Mouse (Mus musculus): ENCODE data around the gene Ccdc47.

Gene Ccdc47

DNA sequence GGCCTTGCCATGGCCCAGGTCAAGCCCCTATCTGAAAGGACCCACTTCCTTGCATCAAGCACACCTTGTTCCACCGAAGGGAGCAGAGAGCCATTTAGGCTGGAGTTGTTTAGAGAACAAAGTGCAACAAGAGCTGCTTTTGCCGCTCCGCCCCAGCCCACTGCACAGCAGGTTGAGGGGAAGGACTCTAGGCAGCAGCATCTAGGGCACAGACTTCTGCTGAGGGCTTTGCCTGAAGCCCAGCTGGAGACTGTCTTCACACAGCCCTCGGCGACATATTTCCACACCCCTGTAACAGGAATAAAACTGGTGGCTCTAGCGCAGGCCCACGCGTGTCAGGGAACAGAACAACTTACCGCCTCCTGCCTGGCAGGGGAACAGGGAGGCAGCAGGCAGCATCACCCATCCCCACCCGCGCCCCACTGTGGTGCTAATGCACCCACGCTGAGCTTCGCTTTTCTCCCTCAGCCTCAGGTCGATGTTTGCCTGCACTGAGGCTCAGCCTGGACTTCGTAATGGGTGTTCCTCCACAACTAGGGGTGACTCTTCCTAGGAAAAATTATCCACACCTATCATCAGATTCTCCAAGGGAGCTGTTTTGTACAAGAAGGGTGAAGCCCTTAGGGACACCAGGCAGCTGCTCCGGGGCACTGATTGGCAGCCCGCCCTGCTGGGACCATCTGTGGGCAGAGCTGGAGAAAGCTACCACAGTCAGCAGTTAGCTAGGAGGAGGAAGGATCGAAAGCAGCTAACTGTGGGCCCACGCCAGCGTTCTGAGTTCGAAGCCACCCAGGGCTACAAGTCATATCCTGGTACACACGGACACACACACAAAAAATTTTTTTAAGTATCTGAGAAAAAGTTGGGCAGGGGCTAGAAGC is 55.1 kb downstream of the Ccdc47 start, which contains the start of the genes Gm10840 and Limd2:
Gene Gm10840 (plus strand): TSS at position 10 of the 881 bp plus-strand sequence.
Gene Limd2 (minus strand): TSS at position 20 of the 881 bp plus-strand sequence.
- DNase-seq (ENCODE audit: low spot score), result no peak

DNA sequence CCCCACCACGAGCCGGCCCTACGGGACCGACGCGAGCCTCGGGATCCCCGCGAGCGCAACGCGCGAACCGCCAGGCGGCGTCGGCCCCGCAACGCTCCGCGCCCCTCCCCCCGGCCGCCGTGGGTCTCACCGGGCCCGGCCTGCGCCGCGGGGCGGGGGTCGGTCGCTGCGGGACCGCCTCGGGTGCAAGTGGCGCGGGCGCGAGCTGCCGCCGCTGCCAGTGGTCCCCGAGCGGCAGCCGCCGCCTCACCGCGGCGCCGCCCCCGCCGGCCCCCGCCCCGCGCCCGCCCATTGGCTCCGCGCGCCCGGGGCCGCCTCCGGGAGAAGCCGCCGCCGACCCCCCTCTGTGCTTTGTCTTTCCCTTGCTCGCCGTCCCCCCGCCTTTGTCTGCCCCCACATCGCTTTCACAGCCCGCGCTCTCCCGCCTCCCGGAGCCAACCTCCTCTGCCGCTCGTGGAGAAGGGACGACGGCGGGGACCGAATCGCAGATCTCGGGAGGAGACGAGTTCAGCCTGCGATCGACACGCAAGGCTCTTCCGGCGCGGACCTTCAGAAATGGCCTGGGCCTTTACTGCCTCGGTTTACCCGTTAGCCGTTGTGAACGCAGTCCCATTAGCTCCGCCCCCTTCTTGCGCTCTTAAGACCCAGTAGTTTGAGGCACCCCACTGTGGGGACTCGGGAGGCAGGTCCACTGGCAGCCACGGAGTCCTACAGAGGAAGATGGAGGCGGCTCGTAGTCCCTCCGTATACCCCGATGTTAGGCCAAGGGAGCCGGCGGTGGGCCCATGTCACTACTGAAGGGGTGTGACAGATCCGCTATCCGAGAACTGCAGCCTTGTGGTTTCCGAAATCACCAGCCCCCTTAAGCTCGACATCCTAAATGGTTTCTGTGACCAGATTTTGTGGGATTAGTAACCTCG is 56.0 kb downstream of the Ccdc47 start:
- DNase-seq (ENCODE audit: low spot score), result peak; percentile 50

DNA sequence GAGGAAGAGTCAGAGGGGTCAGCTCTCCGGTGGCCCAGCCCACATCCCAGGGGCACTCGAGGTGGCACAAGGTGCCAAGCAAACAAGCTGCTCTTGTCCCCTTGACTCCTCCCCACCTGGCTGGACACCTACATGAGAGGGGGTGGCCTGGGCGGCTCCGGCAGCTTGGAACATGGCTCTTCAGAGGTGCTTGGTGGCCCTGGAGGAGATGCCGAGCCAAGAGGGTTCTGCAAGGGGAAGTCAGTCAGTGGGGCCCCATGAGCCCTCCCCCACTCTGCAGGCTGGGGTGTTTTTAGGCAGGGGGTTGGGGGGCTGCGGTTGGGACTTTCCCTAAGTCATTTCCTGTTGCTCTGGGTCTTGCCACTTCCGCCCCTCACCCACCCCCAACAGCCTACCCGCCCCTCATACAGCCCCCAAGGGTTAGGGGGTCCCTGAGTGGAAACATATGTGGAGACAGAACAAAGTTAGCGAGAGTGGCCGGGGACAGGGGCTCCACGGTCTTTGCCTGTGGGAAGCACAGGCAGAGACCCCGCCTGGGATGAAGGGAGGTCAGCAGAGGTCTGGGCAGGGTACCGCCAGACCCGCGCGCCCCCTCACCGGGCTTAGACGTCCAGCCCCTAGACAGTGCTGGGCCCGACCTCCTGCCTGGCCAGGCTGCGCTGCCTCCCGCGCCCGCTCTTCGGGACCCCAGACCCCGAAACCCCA is 56.8 kb downstream of the Ccdc47 start:
- DNase-seq (ENCODE audit: low spot score), result peak; percentile 67

DNA sequence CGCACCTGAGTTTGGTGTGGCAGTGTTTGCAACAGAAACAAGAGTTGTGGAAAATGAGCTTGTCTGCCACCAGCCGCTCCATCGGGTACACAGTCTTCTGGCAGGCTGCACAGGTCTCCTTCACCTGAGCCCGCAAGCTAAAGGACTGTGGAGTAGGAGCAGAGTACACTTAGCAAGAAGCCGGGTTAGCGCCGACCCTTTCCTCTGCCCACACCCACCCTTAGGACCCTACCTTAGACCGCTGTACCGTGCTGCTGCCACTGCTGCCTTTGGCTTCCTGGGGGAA is 57.3 kb downstream of the Ccdc47 start:
- DNase-seq (ENCODE audit: low spot score), result no peak

DNA sequence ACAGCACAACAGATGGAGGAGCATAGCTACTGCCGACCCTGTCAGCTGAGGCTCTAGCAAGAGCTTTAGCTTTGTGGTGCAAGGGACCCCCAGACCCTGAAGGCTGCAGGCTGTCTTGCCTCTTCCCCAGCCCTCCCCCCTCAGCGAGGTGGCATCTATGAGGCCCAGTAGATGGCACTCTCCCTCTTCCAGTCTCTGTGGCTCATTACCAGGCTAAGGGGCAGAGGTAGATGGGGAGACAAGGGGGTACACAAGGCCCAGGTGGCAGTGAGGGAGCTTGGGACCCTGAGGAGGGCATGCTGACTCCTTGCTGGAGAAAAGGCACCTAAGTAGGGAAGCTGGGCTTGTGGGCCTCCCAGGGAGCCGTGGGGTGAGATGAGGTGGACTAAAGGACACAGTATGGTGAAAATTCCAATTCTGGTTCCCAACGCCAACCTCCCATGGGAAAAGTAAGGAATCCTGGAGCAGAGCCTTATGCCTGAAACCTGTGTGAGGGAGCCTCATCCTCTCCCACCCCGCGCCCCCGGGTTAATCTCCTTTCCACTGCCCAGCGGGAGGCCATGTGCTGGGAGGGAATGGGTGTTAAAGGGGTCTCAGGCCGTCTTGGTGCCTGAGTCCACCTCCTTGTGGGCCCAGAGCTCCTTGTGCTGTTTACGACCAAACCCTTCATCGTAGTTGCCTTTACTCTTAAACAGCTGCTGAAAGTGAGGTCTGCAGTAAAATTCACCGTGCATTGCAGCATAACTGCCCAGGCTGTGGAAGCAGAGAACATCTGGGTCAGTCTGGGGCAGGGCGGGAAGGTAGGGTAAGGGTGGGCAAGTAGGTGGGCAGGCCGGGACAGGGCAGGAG is 57.8 kb downstream of the Ccdc47 start:
- no peak for DNase-seq (ENCODE audit: low spot score)

DNA sequence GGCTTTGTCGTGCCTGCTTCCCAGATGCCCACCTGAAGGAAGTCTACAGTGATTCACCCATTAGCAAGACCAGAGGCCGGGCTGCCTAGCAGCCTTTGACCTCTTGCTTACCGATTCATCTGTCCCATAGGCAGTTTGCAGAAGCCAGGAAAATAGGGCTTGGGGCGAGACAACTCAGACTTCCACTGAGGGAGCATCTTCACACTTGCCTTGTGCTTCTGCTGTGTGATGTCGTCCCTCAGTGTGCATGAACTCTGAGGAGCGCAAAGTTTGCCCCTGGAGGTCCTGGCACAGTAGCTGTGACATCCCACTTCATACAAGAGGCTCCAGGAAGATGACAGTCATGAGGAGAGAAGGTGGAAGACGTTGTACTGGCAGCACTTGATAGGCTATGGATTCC is 59.0 kb downstream of the Ccdc47 start:
- DNase-seq (ENCODE audit: low spot score), result no peak

DNA sequence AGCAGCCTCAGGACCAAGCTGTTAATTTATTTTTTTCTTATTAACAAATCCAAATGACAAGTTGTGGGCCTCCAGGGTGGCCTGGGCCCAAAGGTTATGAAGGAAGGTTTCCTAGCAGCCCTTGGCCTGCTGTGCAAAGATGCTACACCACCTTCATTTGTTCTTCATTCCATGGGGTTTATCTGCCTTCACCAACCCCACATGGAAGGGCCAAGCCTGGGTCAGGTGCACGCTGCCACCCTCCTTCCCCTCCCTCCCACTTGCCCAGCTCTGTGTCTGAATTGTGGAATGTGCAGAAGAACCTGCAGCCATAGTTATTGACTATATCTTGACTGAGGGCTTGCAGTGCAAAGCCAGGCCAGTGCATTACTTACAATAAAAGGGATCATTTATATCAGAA is 59.9 kb downstream of the Ccdc47 start:
- DNase-seq (ENCODE audit: low spot score), result no peak

DNA sequence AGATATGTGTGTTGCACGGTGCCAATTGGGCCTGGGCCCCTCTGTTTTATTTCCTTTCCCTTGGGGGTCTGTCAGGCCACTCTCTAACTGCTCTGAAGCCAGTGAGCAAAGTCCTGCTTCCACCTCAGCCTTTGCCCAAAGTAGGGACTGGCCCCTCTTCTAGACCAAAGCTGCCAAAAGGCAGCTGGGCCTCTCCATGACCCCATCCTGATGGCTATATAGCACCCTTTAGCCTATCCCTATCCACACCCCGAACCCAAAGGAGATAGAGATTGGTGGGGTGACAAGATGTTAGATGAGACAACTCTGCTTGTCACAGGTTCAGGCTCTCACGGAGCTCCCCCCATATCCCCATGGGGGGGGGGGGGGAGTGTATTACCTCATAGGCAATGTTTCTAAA is 60.4 kb downstream of the Ccdc47 start:
- no peak for DNase-seq (ENCODE audit: low spot score)

DNA sequence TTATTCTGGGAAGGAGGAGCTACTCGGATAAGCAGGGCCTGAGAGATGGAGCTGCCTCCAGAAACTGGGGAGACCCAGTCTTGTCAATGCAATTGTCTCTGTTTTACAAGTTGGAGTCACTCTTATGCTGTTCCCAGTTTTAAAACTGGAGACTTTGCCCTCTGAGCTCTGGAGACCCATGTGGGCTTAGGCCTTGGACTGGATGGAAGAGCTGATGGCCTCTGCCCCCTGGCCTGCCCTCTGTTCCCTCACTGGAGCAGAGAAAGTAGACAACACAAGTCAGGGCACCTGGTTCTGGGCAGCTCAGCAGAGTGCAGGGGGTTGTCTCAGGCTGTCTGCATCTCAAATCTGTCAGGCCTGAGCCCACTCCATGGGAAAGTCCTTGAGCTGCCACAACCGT is 61.4 kb downstream of the Ccdc47 start:
- DNase-seq (ENCODE audit: low spot score), result no peak

DNA sequence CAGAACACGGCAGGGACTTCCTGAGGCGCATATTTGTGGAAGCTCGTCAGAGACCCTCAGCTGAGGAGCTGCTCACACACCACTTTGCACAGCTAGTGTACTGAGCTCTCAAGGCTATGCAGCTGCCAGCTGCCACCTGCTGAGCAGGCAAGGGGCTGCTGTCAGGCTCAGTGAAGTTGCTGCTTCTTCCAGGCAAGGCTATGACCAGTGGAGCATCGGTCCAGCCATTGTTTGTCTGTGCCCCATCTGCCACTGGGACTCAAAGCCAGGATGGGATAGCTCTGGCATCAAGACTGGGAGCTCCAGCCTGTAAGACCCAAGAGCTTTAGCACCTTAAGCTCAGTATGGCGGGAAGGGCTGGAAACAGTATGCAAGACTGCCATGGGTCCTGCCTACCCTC is 62.1 kb downstream of the Ccdc47 start:
- no peak for DNase-seq (ENCODE audit: low spot score)

DNA sequence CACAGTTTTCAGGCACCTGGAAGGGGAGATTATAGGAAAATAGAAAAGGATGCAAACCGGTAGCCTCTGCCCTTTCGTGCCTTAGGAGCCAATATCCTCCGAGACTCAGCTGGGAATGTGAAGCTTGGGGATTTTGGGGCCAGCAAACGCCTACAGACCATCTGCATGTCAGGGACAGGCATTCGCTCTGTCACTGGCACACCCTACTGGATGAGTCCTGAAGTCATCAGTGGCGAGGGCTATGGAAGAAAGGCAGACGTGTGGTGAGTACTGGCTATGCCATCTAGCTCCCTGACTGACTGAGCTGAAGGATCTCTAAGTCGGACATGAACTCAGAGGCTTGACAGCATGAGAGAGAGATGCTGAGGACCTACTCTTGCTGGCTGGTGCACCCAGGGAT is 64.0 kb downstream of the Ccdc47 start:
- no peak for DNase-seq (ENCODE audit: low spot score)

DNA sequence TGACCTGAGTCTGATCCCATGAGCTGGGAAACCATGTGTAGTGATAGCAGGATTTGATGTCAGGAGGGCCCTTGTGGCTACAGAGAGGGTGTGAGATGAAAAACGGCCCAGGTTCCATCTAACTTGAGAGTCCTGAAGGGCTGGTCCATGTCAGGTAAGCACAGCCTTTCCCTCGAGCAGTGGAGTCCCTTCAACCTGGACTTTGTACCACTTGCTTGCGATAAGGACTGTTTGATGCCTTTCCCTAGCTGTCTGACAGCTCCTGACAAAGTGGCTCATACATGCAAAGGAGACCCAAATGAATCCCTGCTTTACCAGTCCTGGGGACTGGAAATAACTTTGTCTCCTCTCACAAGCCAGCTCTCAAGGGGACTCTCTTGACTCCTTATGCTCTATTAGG is 64.9 kb downstream of the Ccdc47 start:
- no peak for DNase-seq (ENCODE audit: low spot score)

All from spleen, adult 12 weeks (tissue).